Mouse (Mus musculus): ENCODE data around the gene Dntt. TPM values are rescaled to one million over a fixed set of nuclear protein-coding genes. Genes with fewer than 3 reads are reported as not detected.

Gene Dntt
- total and polyA plus RNA-seq, 2 experiments from 2014 or later, result 0.32 TPM; not detected in 1

DNA sequence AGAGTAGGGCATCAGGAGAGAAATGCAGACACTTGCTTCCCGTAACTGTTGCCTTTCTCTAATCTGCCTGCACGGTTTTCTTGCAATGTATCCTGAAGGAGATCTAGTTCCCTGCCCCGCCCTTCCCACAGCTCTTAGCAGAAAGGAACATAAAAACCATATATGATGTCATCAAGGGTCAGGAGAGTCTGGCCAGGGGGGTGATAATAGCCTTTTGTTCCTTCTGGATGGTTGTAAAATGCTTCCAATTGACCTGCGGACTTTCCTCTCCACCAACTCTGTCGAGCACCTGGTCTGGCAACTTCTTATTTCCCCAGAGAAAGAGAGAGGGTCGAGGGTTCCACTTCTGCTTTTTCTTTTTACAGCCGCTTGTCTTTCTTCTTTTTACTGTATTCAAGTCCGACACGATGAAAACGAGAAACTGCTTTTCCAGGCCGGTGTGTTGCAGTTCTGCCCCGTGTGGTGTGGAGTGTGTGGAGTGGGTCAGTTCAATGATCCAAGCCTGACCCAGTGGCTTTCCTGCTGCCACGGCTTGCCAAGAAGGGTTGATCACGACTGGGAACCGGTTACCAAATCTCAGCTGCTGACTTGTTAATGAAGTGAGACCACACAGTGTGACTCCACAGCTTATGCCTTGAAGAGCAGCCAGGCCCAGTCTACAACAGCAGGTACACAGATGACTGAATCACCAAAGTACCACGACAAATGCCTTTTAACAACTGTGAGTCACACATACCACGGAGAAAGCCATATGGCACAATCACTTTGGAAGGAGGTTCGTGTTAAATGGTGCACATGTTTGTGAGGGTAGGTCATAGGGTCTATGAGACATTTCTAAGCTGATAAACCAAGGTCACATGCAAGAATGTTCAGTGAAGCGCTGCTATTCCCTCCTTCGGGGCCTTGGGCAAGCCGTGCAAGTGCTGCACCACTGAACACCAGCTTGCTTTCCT, 33.4 kb upstream of the Dntt start:
- no peak overlapping the region for H3K9ac ChIP-seq (replicated peaks; ENCODE audit: low read length, poor library complexity, severe bottlenecking)
- ATAC-seq (ENCODE audit: low FRiP score) (no peak), DNase-seq (ENCODE audit: low spot score) (peak; percentile 81)
- H3K36me3 ChIP-seq (ENCODE audit: insufficient read depth, low read length), result no peaks in the 10 kb centered on the region
- no peak for TF ChIP-seq CTCF (IDR thresholded peaks at IDR 0.05)
- 67% methylated on average over 21 of the region's 21 CpGs for WGBS
- H3K4me1 ChIP-seq (ENCODE audit: insufficient read depth, low read length), result no peaks in the 10 kb centered on the region
- no peaks in the 10 kb centered on the region for H3K27me3 ChIP-seq (ENCODE audit: insufficient read depth, low read length)
- H3K4me3 ChIP-seq (ENCODE audit: low read depth, low read length), result no peak overlapping the region
- no peaks in the 10 kb centered on the region for H3K9me3 ChIP-seq (ENCODE audit: low read length)
- no peak overlapping the region for H3K4me2 ChIP-seq (ENCODE audit: low read depth, low read length, poor library complexity, severe bottlenecking)
- no peak overlapping the region for H3K27ac ChIP-seq (ENCODE audit: low read depth, low read length)

DNA sequence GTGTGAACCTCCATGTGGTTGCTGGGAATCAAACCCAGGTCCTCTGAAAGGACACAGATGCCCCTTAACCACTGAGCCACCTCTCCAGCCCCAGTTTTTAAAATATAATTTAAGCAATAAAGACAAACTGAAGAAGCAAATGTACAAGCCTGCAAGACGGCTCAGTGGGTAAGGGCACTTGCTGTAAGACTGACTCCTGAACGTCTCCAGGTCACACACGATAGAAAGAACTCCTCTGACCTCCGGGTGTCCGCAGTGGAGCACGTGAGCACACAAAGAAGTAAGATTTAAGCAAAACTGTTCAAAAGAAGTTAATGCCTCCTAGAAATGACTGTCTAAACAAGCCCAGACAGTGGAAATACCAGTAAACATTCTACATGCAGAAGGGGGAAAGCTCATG, 32.4 kb upstream of the Dntt start:
- 88% methylated on average over 6 of the region's 6 CpGs for WGBS
- H3K27ac ChIP-seq (ENCODE audit: low read depth, low read length), result no peak overlapping the region
- no peaks in the 10 kb centered on the region for H3K4me1 ChIP-seq (ENCODE audit: insufficient read depth, low read length)
- ATAC-seq (ENCODE audit: low FRiP score) (no peak), DNase-seq (ENCODE audit: low spot score) (no peak)
- no peak overlapping the region for H3K4me2 ChIP-seq (ENCODE audit: low read depth, low read length, poor library complexity, severe bottlenecking)
- TF ChIP-seq CTCF (IDR thresholded peaks at IDR 0.05), result no peak
- H3K27me3 ChIP-seq (ENCODE audit: insufficient read depth, low read length), result no peaks in the 10 kb centered on the region
- H3K9ac ChIP-seq (replicated peaks; ENCODE audit: low read length, poor library complexity, severe bottlenecking), result no peak overlapping the region
- H3K9me3 ChIP-seq (ENCODE audit: low read length), result no peaks in the 10 kb centered on the region
- H3K36me3 ChIP-seq (ENCODE audit: insufficient read depth, low read length), result no peaks in the 10 kb centered on the region
- no peak overlapping the region for H3K4me3 ChIP-seq (ENCODE audit: low read depth, low read length)

DNA sequence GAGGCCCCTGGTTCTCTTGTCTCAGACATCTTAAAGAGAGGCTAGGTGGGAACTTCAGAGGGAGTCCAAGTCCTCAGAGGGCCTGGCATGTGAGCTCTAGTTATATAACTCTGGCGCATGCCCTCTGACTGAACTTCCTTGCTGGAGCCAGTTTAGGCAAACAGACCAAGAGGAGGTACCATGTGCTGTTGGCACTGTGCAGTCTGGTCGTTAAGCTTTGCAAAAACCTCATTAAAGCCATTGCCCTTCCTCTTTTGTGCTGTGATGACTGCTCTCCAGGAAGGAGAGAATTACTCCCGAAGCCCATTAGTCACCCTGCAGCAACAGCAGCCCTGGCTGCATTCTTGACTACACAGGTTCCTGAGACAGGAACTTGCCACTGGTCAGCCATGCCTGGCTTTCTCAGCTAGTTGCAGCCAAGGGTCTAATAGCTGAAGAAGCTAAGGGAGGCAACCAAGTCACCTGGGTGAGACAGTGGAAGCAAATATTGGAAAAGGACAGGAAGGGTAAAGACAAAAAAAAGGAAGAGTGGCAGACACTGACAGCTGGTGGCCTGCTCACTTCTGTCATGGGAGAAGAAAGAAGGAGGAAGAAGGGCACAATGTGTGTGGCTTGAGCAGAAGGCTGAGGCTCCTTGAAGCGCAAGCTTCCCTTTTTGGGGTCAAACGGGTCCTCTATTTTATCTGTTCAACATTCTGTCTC, 30.5 kb upstream of the Dntt start:
- Histone ChIP-seq H3K4me1 (ENCODE audit: insufficient read depth, low read length) (no peaks in the 10 kb centered on the region), H3K9ac (replicated peaks; ENCODE audit: low read length, poor library complexity, severe bottlenecking) (no peak overlapping the region), H3K36me3 (ENCODE audit: insufficient read depth, low read length) (no peaks in the 10 kb centered on the region), H3K9me3 (ENCODE audit: low read length) (no peaks in the 10 kb centered on the region), H3K4me3 (ENCODE audit: low read depth, low read length) (no peak overlapping the region), H3K27me3 (ENCODE audit: insufficient read depth, low read length) (no peaks in the 10 kb centered on the region), H3K27ac (ENCODE audit: low read depth, low read length) (no peak overlapping the region), H3K4me2 (ENCODE audit: low read depth, low read length, poor library complexity, severe bottlenecking) (no peak overlapping the region)
- WGBS, result 63% methylated on average over 5 of the region's 5 CpGs
- no peak for TF ChIP-seq CTCF (IDR thresholded peaks at IDR 0.05)
- DNase-seq (ENCODE audit: low spot score) (no peak), ATAC-seq (ENCODE audit: low FRiP score) (no peak)

DNA sequence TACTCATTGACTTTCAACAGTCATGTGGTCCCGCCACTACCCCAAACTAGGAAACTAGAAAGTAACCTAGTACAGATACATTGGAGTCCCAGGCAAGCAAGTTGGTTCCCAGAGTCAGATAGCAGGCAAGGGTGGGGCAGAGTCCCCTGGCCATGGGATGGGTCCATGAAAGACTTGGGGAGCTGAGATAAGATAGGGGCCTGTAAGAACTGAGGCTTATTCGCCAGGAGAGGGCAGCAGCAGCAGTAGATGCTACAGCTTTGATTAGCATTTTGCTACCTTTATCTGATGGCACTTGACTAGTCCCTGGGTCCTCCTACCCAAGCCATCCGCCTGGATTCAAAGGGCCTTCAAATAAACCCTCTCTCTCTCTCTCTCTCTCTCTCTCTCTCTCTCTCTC, 29.5 kb upstream of the Dntt start:
- Histone ChIP-seq H3K27me3 (ENCODE audit: insufficient read depth, low read length) (no peaks in the 10 kb centered on the region), H3K4me3 (ENCODE audit: low read depth, low read length) (no peak overlapping the region), H3K9me3 (ENCODE audit: low read length) (no peaks in the 10 kb centered on the region), H3K4me1 (ENCODE audit: insufficient read depth, low read length) (no peaks in the 10 kb centered on the region), H3K36me3 (ENCODE audit: insufficient read depth, low read length) (no peaks in the 10 kb centered on the region), H3K27ac (ENCODE audit: low read depth, low read length) (no peak overlapping the region), H3K9ac (replicated peaks; ENCODE audit: low read length, poor library complexity, severe bottlenecking) (no peak overlapping the region), H3K4me2 (ENCODE audit: low read depth, low read length, poor library complexity, severe bottlenecking) (no peak overlapping the region)
- ATAC-seq (ENCODE audit: low FRiP score) (no peak), DNase-seq (ENCODE audit: low spot score) (no peak)
- TF ChIP-seq CTCF (IDR thresholded peaks at IDR 0.05), result no peak
- WGBS, result 60% methylated on average over 3 of the region's 3 CpGs

DNA sequence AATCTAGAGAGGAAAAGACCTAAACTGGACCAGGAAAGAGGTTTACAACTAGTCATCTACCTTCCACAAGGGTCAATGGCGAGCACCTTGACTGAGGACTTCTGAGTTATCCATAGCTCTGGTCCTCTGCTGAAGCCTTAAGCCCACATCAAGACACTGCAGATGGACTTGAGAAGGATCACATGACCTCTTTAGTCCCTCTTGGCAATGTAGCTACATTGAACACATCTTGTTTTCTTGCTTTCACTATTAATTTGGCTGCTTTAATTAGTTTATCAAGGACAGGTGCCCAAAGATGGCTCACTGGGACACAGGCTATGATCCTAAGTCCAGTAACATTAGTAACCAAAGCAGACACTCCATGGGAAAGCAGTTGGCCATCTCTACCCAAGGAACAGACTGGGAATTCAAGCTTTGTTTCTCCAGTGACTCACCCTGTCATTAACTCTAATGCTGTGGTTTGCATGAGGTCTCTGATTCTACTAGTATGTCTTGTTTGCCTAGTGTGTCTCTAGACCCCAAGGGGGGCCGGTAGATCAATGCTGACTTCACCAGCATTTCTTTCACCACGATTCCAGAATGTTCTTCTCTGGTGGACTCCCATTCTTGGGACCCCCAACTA, 25.3 kb upstream of the Dntt start:
- Histone ChIP-seq H3K4me2 (ENCODE audit: low read depth, low read length, poor library complexity, severe bottlenecking) (no peak overlapping the region), H3K9ac (replicated peaks; ENCODE audit: low read length, poor library complexity, severe bottlenecking) (no peak overlapping the region), H3K9me3 (ENCODE audit: low read length) (no peaks in the 10 kb centered on the region), H3K36me3 (ENCODE audit: insufficient read depth, low read length) (no peaks in the 10 kb centered on the region), H3K27ac (ENCODE audit: low read depth, low read length) (no peak overlapping the region), H3K4me3 (ENCODE audit: low read depth, low read length) (no peak overlapping the region), H3K4me1 (ENCODE audit: insufficient read depth, low read length) (no peaks in the 10 kb centered on the region), H3K27me3 (ENCODE audit: insufficient read depth, low read length) (no peaks in the 10 kb centered on the region)
- no peak for ATAC-seq (ENCODE audit: low FRiP score)
- TF ChIP-seq CTCF (IDR thresholded peaks at IDR 0.05), result no peak
- no peak for DNase-seq (ENCODE audit: low spot score)
- WGBS, result 83% methylated on average over 3 of the region's 3 CpGs
